Mouse (Mus musculus) lung, embryonic 15.5 days (tissue): ENCODE results near the gene Serinc5. TPM values are rescaled to one million over a fixed set of nuclear protein-coding genes. Genes with fewer than 3 reads are reported as not detected.
"Not testable (repeated sequence)": the region's sequence is repeated elsewhere in the genome, so short reads cannot be mapped to it uniquely, and the experiment has no call there.

Experiments
- ATAC-seq: fragments of 200-750 bp; cut with Nextera tagmentation; 2 replicates; pipeline ENCODE4 v1.8.0; 2017; ENCODE audit warnings: moderate number of reproducible peaks, borderline replicate concordance; ENCODE audit not compliant: low FRiP score, low TSS enrichment; ENCODE audit errors: extremely low read depth
- H3K27ac ChIP-seq: fragments of 300-500 bp; sonication (generic); 2 replicates; pipeline ENCODE4 v1.5.1; 2015; ENCODE audit warnings: moderate library complexity, mild to moderate bottlenecking, inconsistent platforms
- H3K27me3 ChIP-seq: fragments of 300-500 bp; sonication (generic); 2 replicates; pipeline ENCODE4 v1.6.1; 2015; ENCODE audit warnings: inconsistent platforms
- H3K36me3 ChIP-seq: fragments of 300-500 bp; sonication (generic); 2 replicates; pipeline ENCODE4 v1.6.1; 2015; ENCODE audit warnings: inconsistent platforms
- H3K4me1 ChIP-seq: fragments of 300-500 bp; sonication (generic); 2 replicates; pipeline ENCODE4 v1.6.1; 2015; ENCODE audit warnings: inconsistent platforms
- H3K4me2 ChIP-seq: fragments of 300-500 bp; sonication (generic); 2 replicates; pipeline ENCODE4 v1.6.1; 2015; ENCODE audit warnings: inconsistent platforms, mild to moderate bottlenecking, moderate library complexity
- H3K4me3 ChIP-seq: fragments of 300-500 bp; sonication (generic); 2 replicates; pipeline ENCODE4 v1.5.1; 2015; ENCODE audit warnings: mild to moderate bottlenecking, inconsistent platforms
- H3K9ac ChIP-seq: fragments of 300-500 bp; sonication (generic); 2 replicates; pipeline ENCODE4 v1.6.1; 2015; ENCODE audit warnings: inconsistent platforms
- H3K9me3 ChIP-seq: fragments of 300-500 bp; sonication (generic); 2 replicates; pipeline ENCODE4 v1.6.1; 2016; ENCODE audit warnings: inconsistent platforms
- WGBS: fragments of 180-500 bp; shearing (Covaris S2); methylation state at CpG from one replicate; pipeline ENCODE4 v1.1.7; 2015; 5-methylcytosine and 5-hydroxymethylcytosine counted together
- polyA plus RNA-seq: library from polyadenylated mRNA; unstranded; fragments of >200 nt; fragmentation: Nextera tagmentation; extraction: Ambion mirVana; gene quantifications from 2 replicates; pipeline ENCODE4 v1.2.1, GENCODE M21; 2015

The Serinc5 gene
- polyA plus RNA-seq, 1 experiment from 2014 or later = 26.0 TPM

- Histone ChIP-seq H3K9ac (no peak overlapping the region), H3K4me3 (no peak overlapping the region), H3K36me3 (no peaks in the 10 kb centered on the region), H3K27me3 (no peaks in the 10 kb centered on the region), H3K4me1 (peaks cover 50% of the 10 kb centered on the region), H3K27ac (peak overlapping the region; percentile 55), H3K9me3 (no peaks in the 10 kb centered on the region), H3K4me2 (no peak overlapping the region)
- WGBS = 59% methylated on average over 11 of the region's 11 CpGs
- ATAC-seq = peak; percentile 46; the same call in 1 of the 2 replicates
These were observed 65.2 kb downstream of the Serinc5 start for GRCm38 (mm10) chr13:92675897-92676584.

DNA sequence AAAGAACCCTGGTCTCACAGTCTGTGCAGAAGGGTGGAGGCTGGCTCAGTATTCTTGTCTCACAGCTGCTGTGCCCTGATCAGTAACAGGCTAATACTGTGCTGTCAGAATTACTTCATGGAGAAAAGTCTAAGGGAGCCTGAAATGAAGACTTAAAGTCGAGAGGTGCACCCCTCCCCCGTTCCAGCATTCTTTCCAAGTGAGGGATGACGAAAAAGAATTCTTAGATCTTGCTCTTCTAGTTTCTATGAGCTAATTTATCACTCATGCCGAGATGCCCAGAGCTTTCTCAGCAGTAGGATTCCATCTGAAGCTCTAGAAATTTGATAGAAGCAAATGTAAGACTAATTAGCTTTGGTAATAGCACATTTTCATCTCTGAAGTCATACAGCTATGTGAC lies 66.8 kb downstream of the Serinc5 start:
- WGBS = 31% methylated on average over 4 of the region's 4 CpGs
- Histone ChIP-seq H3K36me3 (no peaks in the 10 kb centered on the region), H3K9ac (no peak overlapping the region), H3K4me1 (peaks cover 50% of the 10 kb centered on the region), H3K27ac (no peak overlapping the region), H3K9me3 (no peaks in the 10 kb centered on the region), H3K4me3 (no peak overlapping the region), H3K4me2 (no peak overlapping the region), H3K27me3 (no peaks in the 10 kb centered on the region)
- ATAC-seq = no peak

GRCm38 (mm10) chr13:92679661-92680060 lies 68.8 kb downstream of the Serinc5 start:
- H3K36me3 ChIP-seq = no peaks in the 10 kb centered on the region
- ATAC-seq = no peak
- H3K4me2 ChIP-seq = peak overlapping the region; percentile 7; the same call in 1 of the 2 replicates
- H3K4me3 ChIP-seq = no peak overlapping the region
- 63% methylated on average over 7 of the region's 7 CpGs for WGBS
- H3K9me3 ChIP-seq = no peaks in the 10 kb centered on the region
- H3K4me1 ChIP-seq = peaks cover 65% of the 10 kb centered on the region
- H3K9ac ChIP-seq = no peak overlapping the region
- H3K27ac ChIP-seq = peak overlapping the region; percentile 34
- H3K27me3 ChIP-seq = no peaks in the 10 kb centered on the region

- no peaks in the 10 kb centered on the region for H3K9me3 ChIP-seq
These were observed 70.7 kb downstream of the Serinc5 start for GRCm38 (mm10) chr13:92681541-92681940.

GRCm38 (mm10) chr13:92682833-92683232 lies 71.9 kb downstream of the Serinc5 start:
- no peak overlapping the region for H3K9ac ChIP-seq
- ATAC-seq = no peak
- whole genome bisulfite sequencing = 47% methylated on average over 6 of the region's 6 CpGs
- no peaks in the 10 kb centered on the region for H3K9me3 ChIP-seq
- H3K4me3 ChIP-seq = no peak overlapping the region
- H3K4me2 ChIP-seq = no peak overlapping the region
- no peaks in the 10 kb centered on the region for H3K27me3 ChIP-seq
- H3K27ac ChIP-seq = peak overlapping the region; percentile 11; the same call in 1 of the 2 replicates
- peaks cover 50% of the 10 kb centered on the region for H3K4me1 ChIP-seq
- peaks cover 9% of the 10 kb centered on the region; the same call in 1 of the 2 replicates for H3K36me3 ChIP-seq

More at GRCm38 (mm10) chr13:92681541-92681940, 70.7 kb downstream of the Serinc5 start:
- no peak overlapping the region for H3K4me2 ChIP-seq
- 70% methylated on average over 2 of the region's 2 CpGs for WGBS
- no peaks in the 10 kb centered on the region for H3K27me3 ChIP-seq
- H3K9ac ChIP-seq = no peak overlapping the region
- ATAC-seq = no peak
- no peak overlapping the region for H3K27ac ChIP-seq
- H3K4me1 ChIP-seq = peaks cover 57% of the 10 kb centered on the region
- H3K36me3 ChIP-seq = peaks cover 3% of the 10 kb centered on the region; the same call in 1 of the 2 replicates
- H3K4me3 ChIP-seq = no peak overlapping the region

DNA sequence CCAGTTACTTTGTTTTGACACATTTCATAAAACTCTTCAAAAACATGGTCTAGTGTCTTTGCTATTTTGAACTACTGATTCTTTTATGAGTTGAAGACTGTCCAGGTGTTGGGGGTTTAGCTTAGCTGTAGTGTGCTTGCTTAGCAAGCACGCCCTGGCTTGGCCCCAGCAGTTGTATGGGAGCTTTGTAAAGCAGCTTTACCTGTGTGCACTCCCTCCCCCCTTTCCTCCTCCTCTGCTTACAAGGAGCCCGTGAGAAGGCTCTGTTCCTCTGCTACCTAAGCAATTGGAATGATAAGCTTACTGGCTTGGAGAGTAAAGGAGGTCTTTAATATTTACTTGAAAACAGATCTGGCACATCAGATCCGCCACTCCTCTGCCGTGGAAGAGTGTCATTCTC lies 72.6 kb downstream of the Serinc5 start:
- Histone ChIP-seq H3K36me3 (peaks cover 9% of the 10 kb centered on the region; the same call in 1 of the 2 replicates), H3K9me3 (no peaks in the 10 kb centered on the region), H3K9ac (no peak overlapping the region), H3K27ac (no peak overlapping the region; the same call in 1 of the 2 replicates), H3K4me2 (no peak overlapping the region), H3K4me1 (peaks cover 46% of the 10 kb centered on the region), H3K4me3 (no peak overlapping the region), H3K27me3 (no peaks in the 10 kb centered on the region)
- WGBS = 49% methylated on average over 4 of the region's 4 CpGs
- ATAC-seq = peak; percentile 33; the same call in 1 of the 2 replicates

GRCm38 (mm10) chr13:92684310-92684709 lies 73.4 kb downstream of the Serinc5 start:
- ATAC-seq = peak; percentile 25; the same call in 1 of the 2 replicates
- H3K36me3 ChIP-seq = peaks cover 9% of the 10 kb centered on the region; the same call in 1 of the 2 replicates
- no peaks in the 10 kb centered on the region for H3K9me3 ChIP-seq
- peaks cover 38% of the 10 kb centered on the region for H3K4me1 ChIP-seq
- H3K4me2 ChIP-seq = no peak overlapping the region
- no peak overlapping the region for H3K9ac ChIP-seq
- no peak overlapping the region for H3K4me3 ChIP-seq
- H3K27ac ChIP-seq = no peak overlapping the region
- H3K27me3 ChIP-seq = no peaks in the 10 kb centered on the region
- 46% methylated on average over 4 of the region's 4 CpGs for WGBS

- Histone ChIP-seq H3K9ac (no peak overlapping the region), H3K36me3 (peaks cover 9% of the 10 kb centered on the region; the same call in 1 of the 2 replicates), H3K27me3 (no peaks in the 10 kb centered on the region), H3K9me3 (no peaks in the 10 kb centered on the region), H3K4me2 (no peak overlapping the region), H3K4me3 (no peak overlapping the region), H3K4me1 (peaks cover 31% of the 10 kb centered on the region), H3K27ac (no peak overlapping the region)
- ATAC-seq = no peak
- WGBS = 68% methylated on average over 4 of the region's 4 CpGs
These were observed 74.4 kb downstream of the Serinc5 start for GRCm38 (mm10) chr13:92685273-92685672.

- not testable (repeated sequence) for H3K9me3 ChIP-seq, H3K27ac ChIP-seq, H3K27me3 ChIP-seq, H3K9ac ChIP-seq, H3K4me2 ChIP-seq, H3K4me3 ChIP-seq, H3K36me3 ChIP-seq, ATAC-seq
- peaks cover 31% of the 10 kb centered on the region for H3K4me1 ChIP-seq
- WGBS = 83% methylated on average over 1 of the region's 1 CpGs
These were observed 76.3 kb downstream of the Serinc5 start for GRCm38 (mm10) chr13:92687151-92687550.

DNA sequence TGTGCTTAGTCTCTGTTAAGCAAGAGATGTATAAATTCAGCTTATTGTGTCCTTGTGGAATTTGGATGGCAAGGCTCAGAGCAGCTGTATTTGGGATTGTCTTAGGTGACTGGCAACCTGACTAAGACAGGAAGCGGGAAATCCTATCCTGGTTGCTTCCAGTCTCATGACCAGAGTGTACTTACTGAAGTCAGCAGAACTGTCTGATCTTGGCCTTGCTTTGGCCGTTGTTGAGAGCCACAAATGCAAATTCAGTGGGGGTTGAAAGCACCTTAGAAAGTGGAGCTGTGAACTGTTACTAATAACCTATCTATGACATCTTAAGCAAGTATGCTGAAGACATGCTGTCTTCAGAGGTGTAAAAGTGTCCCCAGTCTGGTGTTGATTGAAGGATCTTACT lies 78.2 kb downstream of the Serinc5 start:
- Histone ChIP-seq H3K9me3 (no peaks in the 10 kb centered on the region), H3K36me3 (peaks cover 9% of the 10 kb centered on the region; the same call in 1 of the 2 replicates), H3K9ac (no peak overlapping the region), H3K27me3 (no peaks in the 10 kb centered on the region), H3K4me1 (peaks cover 24% of the 10 kb centered on the region), H3K27ac (no peak overlapping the region), H3K4me3 (no peak overlapping the region), H3K4me2 (no peak overlapping the region)
- 82% methylated on average over 2 of the region's 2 CpGs for WGBS
- no peak for ATAC-seq

DNA sequence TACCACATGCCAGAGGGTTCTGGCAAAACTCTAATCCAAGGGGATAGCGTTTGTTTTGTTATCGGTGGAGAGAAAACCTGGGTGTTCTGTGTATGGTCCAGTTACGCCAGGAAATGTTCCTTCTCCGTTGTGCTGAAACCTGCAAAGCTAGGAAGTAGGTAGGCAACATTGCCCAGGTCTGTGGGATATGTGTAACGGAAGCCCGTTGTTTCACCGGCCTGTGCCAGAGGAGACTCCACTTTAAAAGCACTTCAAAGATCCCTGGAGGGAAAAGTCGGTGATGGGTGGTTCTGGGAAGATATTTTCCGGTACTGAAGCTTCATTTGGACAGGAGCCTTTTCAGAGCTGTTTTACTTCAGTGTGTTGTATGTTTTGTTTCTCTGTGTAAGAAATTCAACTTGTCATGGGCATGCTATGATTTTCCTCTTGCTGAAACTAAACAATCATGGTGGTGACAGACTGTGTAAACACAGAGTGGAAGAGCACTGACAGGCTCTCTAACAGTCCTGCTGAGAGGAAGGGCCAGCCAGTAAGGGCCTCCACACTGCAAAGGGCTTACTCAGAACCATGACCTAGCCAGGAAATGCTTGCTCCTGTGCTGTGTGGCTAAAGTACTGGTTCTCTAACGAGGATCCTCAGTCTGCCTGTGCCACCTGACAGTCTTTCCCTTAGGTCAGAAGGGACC lies 83.1 kb downstream of the Serinc5 start:
- Histone ChIP-seq H3K27me3 (no peaks in the 10 kb centered on the region), H3K4me1 (peaks cover 26% of the 10 kb centered on the region), H3K27ac (peak overlapping the region; percentile 48; the same call in 1 of the 2 replicates), H3K4me2 (no peak overlapping the region), H3K36me3 (no peaks in the 10 kb centered on the region), H3K9me3 (no peaks in the 10 kb centered on the region), H3K9ac (no peak overlapping the region), H3K4me3 (no peak overlapping the region)
- peak; percentile 89; the same call in 1 of the 2 replicates for ATAC-seq
- 24% methylated on average over 10 of the region's 10 CpGs for WGBS

DNA sequence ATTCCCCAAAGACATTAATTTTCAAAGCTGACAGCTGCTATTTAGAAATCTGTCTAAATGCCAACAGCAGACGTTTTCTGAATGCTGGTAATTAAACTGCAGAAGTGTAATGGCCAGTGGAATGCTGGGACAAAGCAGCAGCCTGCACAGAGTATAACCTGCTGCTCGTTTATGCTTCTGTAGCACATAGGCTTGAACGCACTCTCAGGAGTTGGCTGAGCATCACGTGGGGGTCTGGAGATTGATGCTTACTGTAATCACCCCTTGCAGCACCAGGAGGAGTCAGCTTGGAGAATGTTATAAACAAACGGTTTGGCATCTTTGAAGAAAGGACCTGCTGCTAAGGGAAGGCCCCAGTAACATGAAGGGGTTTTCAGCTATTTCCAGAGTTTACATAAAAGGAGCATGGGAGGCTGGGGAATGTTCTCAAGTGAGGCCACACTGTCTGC lies 85.6 kb downstream of the Serinc5 start:
- Histone ChIP-seq H3K36me3 (no peaks in the 10 kb centered on the region), H3K4me3 (no peak overlapping the region), H3K4me2 (no peak overlapping the region), H3K4me1 (peaks cover 26% of the 10 kb centered on the region), H3K27ac (no peak overlapping the region), H3K9me3 (no peaks in the 10 kb centered on the region), H3K9ac (no peak overlapping the region), H3K27me3 (no peaks in the 10 kb centered on the region)
- peak; percentile 57; the same call in 1 of the 2 replicates for ATAC-seq
- WGBS = 17% methylated on average over 5 of the region's 5 CpGs
